Mouse (Mus musculus): ENCODE results near the gene Grid2. TPM values are rescaled to one million over a fixed set of nuclear protein-coding genes. Genes with fewer than 3 reads are reported as not detected.

The Grid2 gene
- 15.7 and 17.9 TPM in 2 replicates for polyA plus RNA-seq (2015; fragmentation: Nextera tagmentation; extraction: Ambion mirVana)

- H3K36me3 ChIP-seq (ENCODE audit: control insufficient read depth, insufficient read depth, low read length) = no peaks in the 10 kb centered on the region
- no peaks in the 10 kb centered on the region for H3K27me3 ChIP-seq (replicated peaks; ENCODE audit: control insufficient read depth, insufficient read depth, low read length)
- peaks cover 4% of the 10 kb centered on the region for H3K4me1 ChIP-seq (ENCODE audit: control insufficient read depth, insufficient read depth, low read depth, low read length)
- peak within 1 kb of the TSS; percentile 92 for H3K27ac ChIP-seq (ENCODE audit: low read depth, low read length)
- peak within 1 kb of the TSS; percentile 77 for H3K4me3 ChIP-seq (ENCODE audit: low read length)
- no peaks in the 10 kb centered on the region for H3K9me3 ChIP-seq (ENCODE audit: control insufficient read depth, low read length)
- peak within 1 kb of the TSS; percentile 67 for H3K4me2 ChIP-seq (ENCODE audit: low read length)
- peak; percentile 76 for ATAC-seq
- peak within 1 kb of the TSS; percentile 89 for H3K9ac ChIP-seq (ENCODE audit: low read depth, low read length)
- under 1% methylated on average over 71 of the region's 71 CpGs for WGBS
These were observed at the start of gene Grid2 for GRCm38 (mm10) chr6:63255826-63256555. Gene Grid2, plus strand, starts transcription at chr6:63255876.

- no peaks in the 10 kb centered on the region; the same call in 1 of the 2 replicates for H3K4me1 ChIP-seq (ENCODE audit: control insufficient read depth, insufficient read depth, low read depth, low read length)
- no peaks in the 10 kb centered on the region for H3K36me3 ChIP-seq (ENCODE audit: control insufficient read depth, insufficient read depth, low read length)
- no peak for ATAC-seq
- H3K9me3 ChIP-seq (ENCODE audit: control insufficient read depth, low read length) = no peaks in the 10 kb centered on the region
- H3K27ac ChIP-seq (ENCODE audit: low read depth, low read length) = no peak overlapping the region
- no peak overlapping the region for H3K4me3 ChIP-seq (ENCODE audit: low read length)
- no peak overlapping the region for H3K4me2 ChIP-seq (ENCODE audit: low read length)
- no peaks in the 10 kb centered on the region for H3K27me3 ChIP-seq (replicated peaks; ENCODE audit: control insufficient read depth, insufficient read depth, low read length)
- no peak overlapping the region for H3K9ac ChIP-seq (ENCODE audit: low read depth, low read length)
These were observed 4.9 kb upstream of the Grid2 start for GRCm38 (mm10) chr6:63250738-63251137.

- Histone ChIP-seq H3K4me3 (ENCODE audit: low read length) (peak overlapping the region; percentile 77), H3K36me3 (ENCODE audit: control insufficient read depth, insufficient read depth, low read length) (no peaks in the 10 kb centered on the region), H3K27ac (ENCODE audit: low read depth, low read length) (peak overlapping the region; percentile 92), H3K4me1 (ENCODE audit: control insufficient read depth, insufficient read depth, low read depth, low read length) (peaks cover 4% of the 10 kb centered on the region), H3K4me2 (ENCODE audit: low read length) (peak overlapping the region; percentile 67), H3K9ac (ENCODE audit: low read depth, low read length) (peak overlapping the region; percentile 89), H3K9me3 (ENCODE audit: control insufficient read depth, low read length) (no peaks in the 10 kb centered on the region), H3K27me3 (replicated peaks; ENCODE audit: control insufficient read depth, insufficient read depth, low read length) (no peaks in the 10 kb centered on the region)
- ATAC-seq = peak; percentile 63
- WGBS = under 1% methylated on average over 43 of the region's 49 CpGs
These were observed 1.1 kb downstream of the Grid2 start for GRCm38 (mm10) chr6:63256556-63257405.

- no peaks in the 10 kb centered on the region for H3K36me3 ChIP-seq (ENCODE audit: control insufficient read depth, insufficient read depth, low read length)
- no peaks in the 10 kb centered on the region for H3K27me3 ChIP-seq (replicated peaks; ENCODE audit: control insufficient read depth, insufficient read depth, low read length)
- H3K4me3 ChIP-seq (ENCODE audit: low read length) = peak overlapping the region; percentile 77
- no peaks in the 10 kb centered on the region for H3K9me3 ChIP-seq (ENCODE audit: control insufficient read depth, low read length)
- ATAC-seq = peak; percentile 74
- H3K4me2 ChIP-seq (ENCODE audit: low read length) = peak overlapping the region; percentile 67
- under 1% methylated on average over 42 of the region's 42 CpGs for WGBS
- peak overlapping the region; percentile 92 for H3K27ac ChIP-seq (ENCODE audit: low read depth, low read length)
- peaks cover 4% of the 10 kb centered on the region for H3K4me1 ChIP-seq (ENCODE audit: control insufficient read depth, insufficient read depth, low read depth, low read length)
- peak overlapping the region; percentile 89 for H3K9ac ChIP-seq (ENCODE audit: low read depth, low read length)
These were observed 1.8 kb downstream of the Grid2 start for GRCm38 (mm10) chr6:63257406-63257845.

GRCm38 (mm10) chr6:63257876-63258275 lies 2.2 kb downstream of the Grid2 start:
- H3K9me3 ChIP-seq (ENCODE audit: control insufficient read depth, low read length) = no peaks in the 10 kb centered on the region
- H3K4me2 ChIP-seq (ENCODE audit: low read length) = peak overlapping the region; percentile 67
- H3K36me3 ChIP-seq (ENCODE audit: control insufficient read depth, insufficient read depth, low read length) = no peaks in the 10 kb centered on the region
- H3K4me1 ChIP-seq (ENCODE audit: control insufficient read depth, insufficient read depth, low read depth, low read length) = peaks cover 4% of the 10 kb centered on the region
- H3K27me3 ChIP-seq (replicated peaks; ENCODE audit: control insufficient read depth, insufficient read depth, low read length) = no peaks in the 10 kb centered on the region
- peak; percentile 14 for ATAC-seq
- under 1% methylated on average over 11 of the region's 11 CpGs for WGBS
- peak overlapping the region; percentile 89 for H3K9ac ChIP-seq (ENCODE audit: low read depth, low read length)
- peak overlapping the region; percentile 77 for H3K4me3 ChIP-seq (ENCODE audit: low read length)
- peak overlapping the region; percentile 92 for H3K27ac ChIP-seq (ENCODE audit: low read depth, low read length)

- peak overlapping the region; percentile 28; the same call in 1 of the 2 replicates for H3K4me3 ChIP-seq (ENCODE audit: low read length)
- H3K27ac ChIP-seq (ENCODE audit: low read depth, low read length) = no peak overlapping the region; the same call in 1 of the 2 replicates
- no peaks in the 10 kb centered on the region for H3K36me3 ChIP-seq (ENCODE audit: control insufficient read depth, insufficient read depth, low read length)
- WGBS = 18% methylated on average over 9 of the region's 9 CpGs
- peak overlapping the region; percentile 50 for H3K4me2 ChIP-seq (ENCODE audit: low read length)
- peak; percentile 34 for ATAC-seq
- peak overlapping the region; percentile 35; the same call in 1 of the 2 replicates for H3K9ac ChIP-seq (ENCODE audit: low read depth, low read length)
- peaks cover 4% of the 10 kb centered on the region for H3K4me1 ChIP-seq (ENCODE audit: control insufficient read depth, insufficient read depth, low read depth, low read length)
- no peaks in the 10 kb centered on the region for H3K27me3 ChIP-seq (replicated peaks; ENCODE audit: control insufficient read depth, insufficient read depth, low read length)
- no peaks in the 10 kb centered on the region for H3K9me3 ChIP-seq (ENCODE audit: control insufficient read depth, low read length)
These were observed 4.1 kb downstream of the Grid2 start for GRCm38 (mm10) chr6:63259764-63260163.

GRCm38 (mm10) chr6:63284419-63284818 lies 28.7 kb downstream of the Grid2 start:
- no peak overlapping the region for H3K27ac ChIP-seq (ENCODE audit: low read depth, low read length)
- ATAC-seq = peak; percentile 69
- no peaks in the 10 kb centered on the region for H3K4me1 ChIP-seq (ENCODE audit: control insufficient read depth, insufficient read depth, low read depth, low read length)
- H3K9ac ChIP-seq (ENCODE audit: low read depth, low read length) = no peak overlapping the region
- H3K4me3 ChIP-seq (ENCODE audit: low read length) = no peak overlapping the region
- WGBS = 45% methylated on average over 1 of the region's 1 CpGs
- no peaks in the 10 kb centered on the region for H3K27me3 ChIP-seq (replicated peaks; ENCODE audit: control insufficient read depth, insufficient read depth, low read length)
- H3K9me3 ChIP-seq (ENCODE audit: control insufficient read depth, low read length) = no peaks in the 10 kb centered on the region
- H3K36me3 ChIP-seq (ENCODE audit: control insufficient read depth, insufficient read depth, low read length) = no peaks in the 10 kb centered on the region
- H3K4me2 ChIP-seq (ENCODE audit: low read length) = no peak overlapping the region

DNA sequence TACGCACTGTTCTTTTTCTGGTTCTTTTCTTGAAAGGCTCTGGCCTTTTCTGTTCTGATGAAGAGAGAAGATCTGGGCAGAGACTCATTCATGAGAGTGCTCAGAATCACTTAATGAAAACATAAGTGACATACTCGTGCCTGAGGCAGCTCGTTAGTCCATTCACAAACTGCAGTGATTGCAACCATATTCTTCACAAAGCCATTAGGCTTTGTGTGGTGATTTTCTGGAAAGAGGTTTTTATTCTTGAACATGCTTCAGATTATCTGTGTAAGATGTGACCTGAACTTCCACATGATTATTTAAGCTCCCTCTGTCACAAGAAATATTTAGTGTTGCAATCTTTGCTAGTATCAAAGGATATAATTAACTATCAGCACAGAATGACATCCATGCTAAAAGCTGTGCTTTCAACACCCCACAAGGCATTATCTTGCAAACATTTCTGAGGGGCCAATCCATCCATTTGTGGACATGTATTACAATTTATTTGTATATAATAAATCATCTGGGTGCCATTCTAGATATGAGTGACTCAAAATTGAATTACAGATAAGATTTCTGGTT lies 86.8 kb downstream of the Grid2 start:
- Histone ChIP-seq H3K9me3 (ENCODE audit: control insufficient read depth, low read length) (no peaks in the 10 kb centered on the region), H3K4me3 (ENCODE audit: low read length) (no peak overlapping the region), H3K9ac (ENCODE audit: low read depth, low read length) (no peak overlapping the region), H3K27ac (ENCODE audit: low read depth, low read length) (no peak overlapping the region), H3K27me3 (replicated peaks; ENCODE audit: control insufficient read depth, insufficient read depth, low read length) (no peaks in the 10 kb centered on the region), H3K36me3 (ENCODE audit: control insufficient read depth, insufficient read depth, low read length) (no peaks in the 10 kb centered on the region), H3K4me2 (ENCODE audit: low read length) (no peak overlapping the region), H3K4me1 (ENCODE audit: control insufficient read depth, insufficient read depth, low read depth, low read length) (no peaks in the 10 kb centered on the region)
- no peak for ATAC-seq
- whole genome bisulfite sequencing = 57% methylated on average over 3 of the region's 3 CpGs

DNA sequence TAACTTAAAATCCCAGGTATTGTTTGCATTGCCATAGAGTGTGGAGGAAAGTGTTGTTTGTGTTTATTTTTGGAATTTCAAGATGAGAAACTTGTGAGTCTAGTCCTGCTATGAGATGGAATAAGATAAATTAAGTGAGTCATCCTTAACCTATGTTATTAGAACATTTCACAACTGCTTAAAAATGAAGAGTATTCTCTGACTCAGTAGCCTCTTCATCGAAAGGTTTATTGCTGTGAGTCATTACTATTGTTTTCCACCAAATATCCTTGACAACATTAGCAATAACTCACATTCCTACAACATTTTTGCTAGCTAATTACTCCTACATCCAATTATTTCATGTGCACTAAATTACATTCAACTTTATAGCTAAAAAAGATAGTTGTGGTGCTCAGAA lies 91.3 kb downstream of the Grid2 start:
- no peaks in the 10 kb centered on the region for H3K36me3 ChIP-seq (ENCODE audit: control insufficient read depth, insufficient read depth, low read length)
- no peak overlapping the region for H3K9ac ChIP-seq (ENCODE audit: low read depth, low read length)
- no peak for ATAC-seq
- H3K27ac ChIP-seq (ENCODE audit: low read depth, low read length) = no peak overlapping the region
- H3K27me3 ChIP-seq (replicated peaks; ENCODE audit: control insufficient read depth, insufficient read depth, low read length) = no peaks in the 10 kb centered on the region
- WGBS = 90% methylated on average over 1 of the region's 1 CpGs
- H3K4me3 ChIP-seq (ENCODE audit: low read length) = no peak overlapping the region
- no peaks in the 10 kb centered on the region for H3K4me1 ChIP-seq (ENCODE audit: control insufficient read depth, insufficient read depth, low read depth, low read length)
- no peak overlapping the region for H3K4me2 ChIP-seq (ENCODE audit: low read length)
- H3K9me3 ChIP-seq (ENCODE audit: control insufficient read depth, low read length) = no peaks in the 10 kb centered on the region

All from hindbrain, embryonic 16.5 days (tissue).